Mouse (Mus musculus): ENCODE measurements around the gene Kiss1.

GRCm38 (mm10) chr1:133347693-133348520 is 26.2 kb downstream of the Kiss1 start:
- TF ChIP-seq POLR2A (IDR thresholded peaks at IDR 0.05; ENCODE audit: borderline replicate concordance, extremely low read depth, low read depth, low read length), result no peak
- no peak for TF ChIP-seq CTCF (IDR thresholded peaks at IDR 0.05; ENCODE audit: insufficient read depth, low read length)

Data from lung, adult 2 months (tissue).